Mouse (Mus musculus): ENCODE results near the gene Sox5. TPM values are rescaled to one million over a fixed set of nuclear protein-coding genes. Genes with fewer than 3 reads are reported as not detected.

The Sox5 gene
- total RNA-seq (2015; ENCODE audit: low replicate concordance) (0.21 and 3.1 TPM in 2 replicates), total RNA-seq (2017; ENCODE audit: low replicate concordance) (0.28 and 0.51 TPM in 2 replicates)

- peak; percentile 57 for ATAC-seq (replicated peaks; ENCODE audit: low FRiP score, poor library complexity, severe bottlenecking)
These were observed at the start of gene Sox5 for GRCm38 (mm10) chr6:144781431-144782030. TSS of gene Sox5 (minus strand) at chr6:144781977.

GRCm38 (mm10) chr6:144825018-144825602 is 43.3 kb upstream of the Sox5 start:
- no peak for ATAC-seq (replicated peaks; ENCODE audit: low FRiP score, poor library complexity, severe bottlenecking)

- ATAC-seq (replicated peaks; ENCODE audit: low FRiP score, poor library complexity, severe bottlenecking) = no peak
These were observed 42.4 kb upstream of the Sox5 start for GRCm38 (mm10) chr6:144824153-144824552.

GRCm38 (mm10) chr6:144822594-144822993 is 40.8 kb upstream of the Sox5 start:
- no peak for ATAC-seq (replicated peaks; ENCODE audit: low FRiP score, poor library complexity, severe bottlenecking)

- no peak for ATAC-seq (replicated peaks; ENCODE audit: low FRiP score, poor library complexity, severe bottlenecking)
These were observed 39.2 kb upstream of the Sox5 start for GRCm38 (mm10) chr6:144821019-144821418.

GRCm38 (mm10) chr6:144818016-144818415 is 36.2 kb upstream of the Sox5 start:
- 0 out of 2 replicates have a peak, but pooled peaks have one; percentile 25 for ATAC-seq (replicated peaks; ENCODE audit: low FRiP score, poor library complexity, severe bottlenecking)

- no peak for ATAC-seq (replicated peaks; ENCODE audit: low FRiP score, poor library complexity, severe bottlenecking)
These were observed 35.7 kb upstream of the Sox5 start for GRCm38 (mm10) chr6:144817329-144817932.

- ATAC-seq (replicated peaks; ENCODE audit: low FRiP score, poor library complexity, severe bottlenecking) = no peak
These were observed 33.8 kb upstream of the Sox5 start for GRCm38 (mm10) chr6:144815542-144815941.

GRCm38 (mm10) chr6:144814931-144815364 is 33.2 kb upstream of the Sox5 start:
- ATAC-seq (replicated peaks; ENCODE audit: low FRiP score, poor library complexity, severe bottlenecking) = no peak

GRCm38 (mm10) chr6:144804321-144804720 is 22.5 kb upstream of the Sox5 start:
- no peak for ATAC-seq (replicated peaks; ENCODE audit: low FRiP score, poor library complexity, severe bottlenecking)

GRCm38 (mm10) chr6:144803063-144803462 is 21.3 kb upstream of the Sox5 start:
- ATAC-seq (replicated peaks; ENCODE audit: low FRiP score, poor library complexity, severe bottlenecking) = no peak

GRCm38 (mm10) chr6:144794356-144794755 is 12.6 kb upstream of the Sox5 start:
- no peak for ATAC-seq (replicated peaks; ENCODE audit: low FRiP score, poor library complexity, severe bottlenecking)

GRCm38 (mm10) chr6:144792871-144793270 is 11.1 kb upstream of the Sox5 start:
- no peak for ATAC-seq (replicated peaks; ENCODE audit: low FRiP score, poor library complexity, severe bottlenecking)

GRCm38 (mm10) chr6:144783295-144783694 is 1.5 kb upstream of the Sox5 start:
- no peak for ATAC-seq (replicated peaks; ENCODE audit: low FRiP score, poor library complexity, severe bottlenecking)

- no peak for ATAC-seq (replicated peaks; ENCODE audit: low FRiP score, poor library complexity, severe bottlenecking)
These were observed 1.1 kb upstream of the Sox5 start for GRCm38 (mm10) chr6:144782866-144783265.

- no peak for ATAC-seq (replicated peaks; ENCODE audit: low FRiP score, poor library complexity, severe bottlenecking)
These were observed 467 bp upstream of the Sox5 start for GRCm38 (mm10) chr6:144782031-144782857.

GRCm38 (mm10) chr6:144780608-144781285 is 1.0 kb downstream of the Sox5 start:
- ATAC-seq (replicated peaks; ENCODE audit: low FRiP score, poor library complexity, severe bottlenecking) = no peak

GRCm38 (mm10) chr6:144779945-144780607 is 1.7 kb downstream of the Sox5 start:
- ATAC-seq (replicated peaks; ENCODE audit: low FRiP score, poor library complexity, severe bottlenecking) = no peak

- ATAC-seq (replicated peaks; ENCODE audit: low FRiP score, poor library complexity, severe bottlenecking) = no peak
These were observed 4.3 kb downstream of the Sox5 start for GRCm38 (mm10) chr6:144777356-144778035.

Data from erythroblast, adult 5-6 weeks (primary cell).